In genomic region chr2:156864481-156864880, GRCm38 (mm10) we compare ENCODE assay signal across 10 mouse cellular contexts. TPM values are rescaled to one million over a fixed set of nuclear protein-coding genes. Genes with fewer than 3 reads are reported as not detected.
DNase-seq lines count a peak whose midpoint lies in the region; ATAC-seq and TF ChIP-seq lines count a peak whose summit lies in the region.
"Had no signal": no experiment of that assay in that cellular context is flagged by ENCODE, and none has a peak within 500 bp of the region (broad histone marks: within the 10 kb centered on the region; RNA-seq: fewer than 3 reads in every experiment).

No protein-coding gene starts in this region.

- 79% methylated on average over 3 of the region's 3 CpGs for WGBS in kidney, embryonic 15.5 days
- 51% methylated on average over 3 of the region's 3 CpGs for WGBS in bone marrow, adult 2 months
- WGBS in forebrain, embryonic 15.5 days = 58% methylated on average over 3 of the region's 3 CpGs
- WGBS in midbrain, embryonic 13.5 days = 91% methylated on average over 3 of the region's 3 CpGs

- no peak for TF ChIP-seq CTCF in bone marrow, adult 2 months (IDR thresholded peaks at IDR 0.05; ENCODE audit: control insufficient read depth, insufficient read depth, low read length)

- H3K27ac ChIP-seq in kidney, embryonic 15.5 days = peak overlapping the region; percentile 81; the same call in 1 of the 2 replicates
- H3K27ac ChIP-seq in bone marrow, adult 2 months (ENCODE audit: control insufficient read depth, insufficient read depth, low read depth, low read length, poor library complexity) = peak overlapping the region; percentile 98; the same call in 1 of the 2 replicates
- peak overlapping the region; percentile 19; the same call in 1 of the 2 replicates for H3K27ac ChIP-seq in forebrain, embryonic 15.5 days (replicated peaks)
- H3K27ac ChIP-seq in midbrain, embryonic 13.5 days = no peak overlapping the region

- H3K9ac ChIP-seq in kidney, embryonic 15.5 days = peak overlapping the region; percentile 99; the same call in 1 of the 2 replicates
- no peak overlapping the region for H3K9ac ChIP-seq in forebrain, embryonic 15.5 days (replicated peaks)
- H3K9ac ChIP-seq in midbrain, embryonic 13.5 days (replicated peaks) = no peak overlapping the region

- no peak for TF ChIP-seq POLR2A in bone marrow, adult 2 months (IDR thresholded peaks at IDR 0.05; ENCODE audit: borderline replicate concordance, control insufficient read depth, low read depth, low read length)

- no peaks in the 10 kb centered on the region for H3K9me3 ChIP-seq in kidney, embryonic 15.5 days (replicated peaks)
- no peaks in the 10 kb centered on the region for H3K9me3 ChIP-seq in forebrain, embryonic 15.5 days
- H3K9me3 ChIP-seq in midbrain, embryonic 13.5 days = no peaks in the 10 kb centered on the region

- no peaks in the 10 kb centered on the region for H3K27me3 ChIP-seq in kidney, embryonic 15.5 days
- no peaks in the 10 kb centered on the region for H3K27me3 ChIP-seq in forebrain, embryonic 15.5 days
- no peaks in the 10 kb centered on the region for H3K27me3 ChIP-seq in midbrain, embryonic 13.5 days

- ATAC-seq in kidney, embryonic 15.5 days (replicated peaks; ENCODE audit: low FRiP score) = no peak
- no peak for ATAC-seq in forebrain, embryonic 15.5 days (replicated peaks)
- ATAC-seq in midbrain, embryonic 13.5 days = no peak

- peaks cover 53% of the 10 kb centered on the region for H3K36me3 ChIP-seq in kidney, embryonic 15.5 days
- peaks cover 27% of the 10 kb centered on the region for H3K36me3 ChIP-seq in forebrain, embryonic 15.5 days
- H3K36me3 ChIP-seq in midbrain, embryonic 13.5 days = peaks cover 45% of the 10 kb centered on the region

- H3K4me2 ChIP-seq in kidney, embryonic 15.5 days = peak overlapping the region; percentile 86
- peak overlapping the region; percentile 92 for H3K4me2 ChIP-seq in forebrain, embryonic 15.5 days (replicated peaks)
- H3K4me2 ChIP-seq in midbrain, embryonic 13.5 days (replicated peaks) = peak overlapping the region; percentile 92

- peaks cover 26% of the 10 kb centered on the region for H3K4me1 ChIP-seq in kidney, embryonic 15.5 days
- peaks cover 1% of the 10 kb centered on the region; the same call in 1 of the 2 replicates for H3K4me1 ChIP-seq in bone marrow, adult 2 months (ENCODE audit: control insufficient read depth, insufficient read depth, low read length)
- peaks cover 35% of the 10 kb centered on the region for H3K4me1 ChIP-seq in forebrain, embryonic 15.5 days
- peaks cover 29% of the 10 kb centered on the region for H3K4me1 ChIP-seq in midbrain, embryonic 13.5 days (replicated peaks)

- DNase-seq in kidney, postnatal 36 days = no peak
- DNase-seq in gastrocnemius, postnatal 10 days = no peak
- DNase-seq in natural killer cell, adult 2 months (ENCODE audit: low spot score in 2 of 2) = no peak
- no peak for DNase-seq in gastrocnemius, adult 18-20 months (ENCODE audit: low spot score)
- DNase-seq: cerebellum, adult 8-10 months had no signal

- H3K4me3 ChIP-seq in kidney, embryonic 15.5 days (replicated peaks) = peak overlapping the region; percentile 87
- peak overlapping the region; percentile 51 for H3K4me3 ChIP-seq in bone marrow, adult 2 months (replicated peaks; ENCODE audit: control insufficient read depth, low read depth, low read length)
- peak overlapping the region; percentile 65; the same call in 1 of the 2 replicates for H3K4me3 ChIP-seq in forebrain, embryonic 15.5 days
- peak overlapping the region; percentile 61; the same call in 1 of the 2 replicates for H3K4me3 ChIP-seq in midbrain, embryonic 13.5 days (replicated peaks)

RNA-seq across cellular contexts. Expression of gene Rab5if, which starts 1.6 kb away (rescaled TPM):
- polyA plus RNA-seq in kidney, embryonic 15.5 days (2015; fragmentation: Nextera tagmentation; extraction: Ambion mirVana) = 174 and 181 TPM in 2 replicates
- polyA plus RNA-seq in bone marrow, adult 2 months (2011; ENCODE audit: insufficient read depth, insufficient read length, low replicate concordance, missing spikeins) = 55.4 and 82.3 TPM in 2 replicates
- polyA plus RNA-seq in forebrain, embryonic 15.5 days (2015; fragmentation: Nextera tagmentation; extraction: Ambion mirVana) = 144 and 145 TPM in 2 replicates
- 143 and 158 TPM in 2 replicates for polyA plus RNA-seq in midbrain, embryonic 13.5 days (2015; fragmentation: Nextera tagmentation; extraction: Ambion mirVana)
- 10 to 100 TPM; 75.3 to 79.5 TPM for total RNA-seq in gastrocnemius, postnatal 10 days (2021)
- 10 to 100 TPM; 79.4 to 87.3 TPM for total RNA-seq in gastrocnemius, adult 18-20 months (2021)

RNA-seq across cellular contexts. Expression of gene 4930518I15Rik, which starts 6.7 kb away (rescaled TPM):
- polyA plus RNA-seq in kidney, embryonic 15.5 days (2015; fragmentation: Nextera tagmentation; extraction: Ambion mirVana) = 8.6 and 9.8 TPM in 2 replicates
- 2.2 and 2.7 TPM in 2 replicates for polyA plus RNA-seq in bone marrow, adult 2 months (2011; ENCODE audit: insufficient read depth, insufficient read length, low replicate concordance, missing spikeins)
- 11.2 and 12.1 TPM in 2 replicates for polyA plus RNA-seq in forebrain, embryonic 15.5 days (2015; fragmentation: Nextera tagmentation; extraction: Ambion mirVana)
- polyA plus RNA-seq in midbrain, embryonic 13.5 days (2015; fragmentation: Nextera tagmentation; extraction: Ambion mirVana) = 13.0 and 15.4 TPM in 2 replicates
- total RNA-seq in gastrocnemius, postnatal 10 days (2021) = 1 to 10 TPM in 1 of 2 experiments, under 1 TPM in 1; 0.54 to 1.6 TPM
- under 1 TPM; 0.50 to 0.55 TPM for total RNA-seq in gastrocnemius, adult 18-20 months (2021)

RNA-seq across cellular contexts. Expression of gene Sla2, which starts 22.5 kb away (rescaled TPM):
- polyA plus RNA-seq in kidney, embryonic 15.5 days (2015; fragmentation: Nextera tagmentation; extraction: Ambion mirVana) = 0.22 and 0.30 TPM in 2 replicates
- 1.8 and 6.7 TPM in 2 replicates for polyA plus RNA-seq in bone marrow, adult 2 months (2011; ENCODE audit: insufficient read depth, insufficient read length, low replicate concordance, missing spikeins)
- 0.09 and 0.18 TPM in 2 replicates for polyA plus RNA-seq in forebrain, embryonic 15.5 days (2015; fragmentation: Nextera tagmentation; extraction: Ambion mirVana)
- 0.15 and 0.27 TPM in 2 replicates for polyA plus RNA-seq in midbrain, embryonic 13.5 days (2015; fragmentation: Nextera tagmentation; extraction: Ambion mirVana)
- total RNA-seq in gastrocnemius, postnatal 10 days (2021) = not detected
- not detected for total RNA-seq in gastrocnemius, adult 18-20 months (2021)
- total RNA-seq: left cerebral cortex, postnatal 10 days had no signal

RNA-seq across cellular contexts. Expression of gene Tgif2, which starts 24.7 kb away (rescaled TPM):
- polyA plus RNA-seq in kidney, embryonic 15.5 days (2015; fragmentation: Nextera tagmentation; extraction: Ambion mirVana) = 62.2 and 68.5 TPM in 2 replicates
- polyA plus RNA-seq in bone marrow, adult 2 months (2011; ENCODE audit: insufficient read depth, insufficient read length, low replicate concordance, missing spikeins) = 3.1 and 5.5 TPM in 2 replicates
- 42.4 and 45.2 TPM in 2 replicates for polyA plus RNA-seq in forebrain, embryonic 15.5 days (2015; fragmentation: Nextera tagmentation; extraction: Ambion mirVana)
- polyA plus RNA-seq in midbrain, embryonic 13.5 days (2015; fragmentation: Nextera tagmentation; extraction: Ambion mirVana) = 35.2 and 44.5 TPM in 2 replicates
- total RNA-seq in gastrocnemius, postnatal 10 days (2021) = 1 to 10 TPM; 5.4 to 8.4 TPM
- under 1 TPM; 0.21 to 0.40 TPM for total RNA-seq in gastrocnemius, adult 18-20 months (2021)
